Mouse (Mus musculus) lung, adult 2 months (tissue): ENCODE measurements around the gene Lrfn2.

Experiments used
- CTCF ChIP-seq: fragments of 200-500 bp; IDR thresholded peaks from 2 replicates; pipeline ENCODE4 v1.5.1; 2011; ENCODE audit warnings: mild to moderate bottlenecking, low read length, control low read depth; ENCODE audit not compliant: insufficient read depth
- POLR2A ChIP-seq: fragments of 200-500 bp; IDR thresholded peaks from 2 replicates; pipeline ENCODE4 v1.6.1; 2011; ENCODE audit warnings: low read depth, mild to moderate bottlenecking, control low read depth, low read length, borderline replicate concordance; ENCODE audit errors: extremely low read depth

- no peak for TF ChIP-seq CTCF
- no peak for TF ChIP-seq POLR2A
Observed at GRCm38 (mm10) chr17:49015368-49015767, 83.2 kb downstream of the Lrfn2 start.
